Mouse (Mus musculus) kidney, adult 2 months (tissue): Measurements from ENCODE around the gene Dhx58.

ENCODE experiments used
- CTCF ChIP-seq: fragments of 200-500 bp; conservative IDR thresholded peaks from 2 replicates; pipeline ENCODE4 v1.5.1; 2011; ENCODE audit warnings: low read depth, mild to moderate bottlenecking, control low read depth, low read length, moderate library complexity, mixed read lengths; ENCODE audit not compliant: insufficient read depth, insufficient read length
- POLR2A ChIP-seq: fragments of 200-500 bp; IDR thresholded peaks from one replicate; pipeline ENCODE4 v1.6.1; 2011; ENCODE audit warnings: low read depth, low read length, control low read depth

DNA sequence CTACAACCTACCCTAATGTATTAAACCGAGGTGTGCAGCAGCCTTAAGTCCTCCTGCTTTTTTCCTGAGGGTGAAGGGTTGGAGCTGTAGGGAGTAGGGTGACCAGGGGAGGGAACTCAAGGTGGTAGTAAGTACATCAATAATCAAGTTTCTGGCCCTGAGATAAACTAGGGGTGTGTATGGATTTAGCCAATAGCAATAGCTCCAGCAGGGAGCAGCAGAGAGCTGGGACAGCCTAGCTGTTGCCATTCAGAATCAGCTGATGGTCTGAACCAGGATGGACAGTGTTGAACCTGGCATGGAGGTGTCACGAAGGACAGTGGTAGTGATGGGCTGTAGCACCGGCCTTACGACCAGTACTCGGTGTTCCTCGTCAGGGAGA lies 10.5 kb upstream of the Dhx58 start:
- TF ChIP-seq CTCF (peak; percentile 93), POLR2A (no peak)
